Mouse (Mus musculus) WW6 (cell line): Measurements from ENCODE around the gene Fmr1nb.
"Not testable (repeated sequence)": the region's sequence is repeated elsewhere in the genome, so short reads cannot be mapped to it uniquely, and the experiment has no call there.

Experiments
- DNase-seq: peaks from one replicate; pipeline ENCODE4 v3.0.0-alpha.2; 2013; ENCODE audit warnings: low read depth, low spot score

The Fmr1nb gene

DNA sequence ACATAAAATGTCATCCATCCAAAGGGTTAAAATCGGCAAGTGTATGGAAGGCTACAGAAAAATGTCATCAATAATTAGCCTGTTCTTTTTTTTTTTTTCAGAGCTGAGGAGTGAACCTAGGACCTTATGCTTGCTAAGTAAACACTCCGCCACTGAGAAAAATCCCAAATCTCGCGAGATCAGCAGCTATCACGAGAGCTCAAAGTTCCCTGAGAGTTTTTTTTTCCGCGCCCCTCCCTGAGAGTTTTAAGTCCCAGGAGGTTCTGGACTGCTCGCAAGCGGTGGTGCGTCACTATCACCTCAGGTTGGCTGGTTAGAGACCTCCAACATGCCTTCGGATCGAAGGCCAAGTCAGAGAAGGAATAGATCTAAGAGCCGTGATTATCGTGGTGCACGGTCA, at the start of gene Fmr1nb:
Gene Fmr1nb, plus strand, starts transcription at position 234 of the 400 bp plus-strand sequence.
- peak; percentile 40 for DNase-seq

DNA sequence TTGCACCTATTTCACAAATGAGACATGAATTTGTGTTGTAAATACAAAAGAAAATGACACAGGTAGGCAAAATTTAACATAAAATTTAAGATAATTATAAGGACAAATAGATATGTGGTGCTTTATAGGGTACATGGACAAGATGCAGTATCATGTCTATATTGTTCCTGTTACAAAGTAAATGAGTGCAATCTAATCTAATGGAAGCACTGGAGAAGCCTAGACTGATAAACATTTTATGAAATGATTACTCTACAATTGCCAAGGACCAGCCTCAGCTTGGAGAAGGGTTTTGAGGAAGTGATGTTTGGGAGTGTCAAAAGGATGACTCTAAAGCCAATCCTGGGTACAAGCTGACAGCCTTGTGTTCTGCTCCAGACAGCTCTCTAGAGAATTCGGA, 24.7 kb upstream of the Fmr1nb start:
- DNase-seq = no peak

DNA sequence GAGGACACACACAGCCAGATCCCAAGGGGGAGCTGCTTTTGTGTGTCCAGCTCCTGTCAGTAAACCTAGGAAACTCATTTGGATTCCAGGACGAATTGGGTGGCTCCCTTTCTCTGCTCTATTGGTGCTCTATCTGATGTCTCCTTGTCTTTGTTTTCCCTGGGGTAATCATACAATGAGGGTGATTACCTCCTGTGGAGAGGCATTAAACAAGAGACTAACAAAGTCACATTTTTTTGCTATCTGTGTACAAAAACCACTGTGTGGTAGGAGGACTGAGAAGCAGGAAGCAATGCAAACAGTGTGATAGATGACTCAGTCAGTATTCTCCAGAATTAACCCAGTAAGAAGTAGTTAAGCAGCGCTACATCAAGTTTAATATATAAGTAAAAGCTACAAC, 21.6 kb upstream of the Fmr1nb start:
- DNase-seq = peak; percentile 9

DNA sequence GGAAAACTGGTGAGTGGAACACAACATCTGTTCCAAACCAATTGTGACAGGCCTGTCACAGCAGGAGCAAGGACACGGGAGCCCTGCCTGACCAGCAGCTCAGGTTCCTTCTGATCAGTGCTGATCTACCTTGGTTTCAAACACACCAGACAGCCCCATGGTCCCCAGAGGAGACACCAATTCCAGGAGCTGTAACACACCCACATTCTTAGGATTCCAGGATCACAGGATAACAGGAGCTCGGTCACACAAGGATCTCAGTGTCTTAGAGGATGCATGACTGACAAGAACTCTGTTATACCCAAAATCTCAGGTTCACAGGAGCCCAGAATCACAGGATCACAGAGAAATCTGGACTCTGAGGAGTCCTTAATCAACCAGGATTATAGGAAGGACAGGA, 58.8 kb downstream of the Fmr1nb start:
- DNase-seq = peak; percentile 9

DNA sequence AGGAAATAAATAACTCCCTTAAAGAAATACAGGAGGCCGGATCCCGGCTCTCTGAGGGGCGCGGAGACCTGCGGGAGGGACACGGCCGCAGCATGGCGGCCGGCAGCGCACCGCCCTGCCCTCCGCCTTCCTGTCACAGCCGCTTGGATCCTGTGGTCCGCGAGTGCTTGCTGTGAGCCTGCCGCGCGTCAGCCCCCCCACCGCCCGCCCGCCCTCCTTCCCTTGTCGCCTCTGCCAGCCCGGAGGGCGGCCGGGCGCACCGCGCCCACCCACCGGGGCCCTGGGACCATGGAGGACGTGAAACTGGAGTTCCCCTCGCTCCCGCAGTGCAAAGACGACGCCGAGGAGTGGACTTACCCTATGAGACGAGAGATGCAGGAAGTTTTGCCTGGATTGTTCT, 59.4 kb downstream of the Fmr1nb start, which contains the start of gene Gm14698:
Gene Gm14698, plus strand, starts transcription at position 35 of the 400 bp plus-strand sequence.
- DNase-seq = not testable (repeated sequence)

DNA sequence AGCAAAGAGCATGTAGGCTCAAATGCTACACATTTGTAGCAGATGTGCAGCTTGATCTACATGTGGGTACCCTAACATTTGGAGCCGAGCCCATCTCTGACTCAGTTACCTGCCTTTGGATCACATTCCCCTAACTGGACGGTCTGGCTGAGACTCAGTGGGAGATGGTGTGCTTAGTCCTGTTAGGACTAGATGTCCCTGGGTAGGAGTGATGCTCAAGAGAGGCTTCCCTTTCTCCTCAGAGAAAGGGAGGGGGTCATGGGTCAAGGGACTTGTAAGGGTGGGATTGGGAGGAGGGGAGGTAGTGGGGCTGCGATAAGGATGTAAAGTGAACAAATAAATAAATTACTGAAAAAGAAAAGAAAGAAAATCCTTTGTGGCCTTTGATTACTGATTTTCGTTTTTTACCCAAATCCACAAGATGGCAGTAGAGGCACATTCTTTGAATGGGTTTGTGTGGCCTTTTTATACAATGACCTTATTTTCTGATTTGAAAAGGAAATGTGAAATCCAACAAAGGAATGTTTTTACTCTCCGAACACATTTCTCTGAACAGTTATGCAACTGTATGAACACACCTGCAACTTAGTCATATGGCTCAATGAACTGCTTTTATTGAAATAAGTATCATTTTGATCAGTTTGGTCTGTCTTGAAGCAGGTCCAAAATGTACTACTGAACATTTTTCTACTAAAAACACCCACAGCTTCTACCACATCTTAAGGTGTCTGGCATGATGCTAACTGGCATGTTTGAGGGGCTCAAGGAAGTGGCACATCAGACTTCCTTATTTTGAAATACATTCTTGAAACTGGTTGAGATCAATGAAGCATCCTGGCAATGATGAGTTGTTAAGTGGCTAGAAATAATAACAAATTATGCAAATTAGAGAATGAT, 78.2 kb downstream of the Fmr1nb start:
- DNase-seq = no peak
